Mouse (Mus musculus) fibroblast of lung, adult 2 months (primary cell): ENCODE measurements around the gene Mettl13.

Experiments used
- DNase-seq: peaks from one replicate; pipeline ENCODE4 v3.0.0-alpha.2; 2011; ENCODE audit warnings: low read depth

Gene Mettl13

GRCm38 (mm10) chr1:162532330-162532729 is 16.0 kb downstream of the Mettl13 start:
- DNase-seq, result no peak

- DNase-seq, result no peak
These were observed 16.8 kb downstream of the Mettl13 start for GRCm38 (mm10) chr1:162531584-162531983.

- DNase-seq, result no peak
These were observed 17.7 kb downstream of the Mettl13 start for GRCm38 (mm10) chr1:162530666-162531065.

DNA sequence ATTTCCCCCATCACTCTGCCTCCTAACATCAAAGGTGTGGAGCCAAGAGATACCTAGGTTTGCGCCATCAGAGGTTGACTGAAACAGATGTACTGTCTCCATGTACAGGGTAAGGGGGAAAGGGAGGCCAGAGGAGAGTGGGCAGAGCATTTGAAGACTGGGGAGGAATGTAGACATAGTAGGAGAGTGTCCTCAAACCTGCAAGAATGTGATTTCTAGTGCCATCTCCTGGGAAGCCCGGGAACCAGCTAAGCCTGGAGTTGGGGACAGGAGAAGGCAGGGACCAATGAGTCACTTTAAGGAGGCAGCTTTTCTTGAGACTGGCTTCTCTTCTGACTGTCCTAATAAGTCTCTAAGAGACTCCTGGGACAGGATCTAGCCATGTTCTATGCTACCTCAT is 18.7 kb downstream of the Mettl13 start:
- DNase-seq, result no peak

DNA sequence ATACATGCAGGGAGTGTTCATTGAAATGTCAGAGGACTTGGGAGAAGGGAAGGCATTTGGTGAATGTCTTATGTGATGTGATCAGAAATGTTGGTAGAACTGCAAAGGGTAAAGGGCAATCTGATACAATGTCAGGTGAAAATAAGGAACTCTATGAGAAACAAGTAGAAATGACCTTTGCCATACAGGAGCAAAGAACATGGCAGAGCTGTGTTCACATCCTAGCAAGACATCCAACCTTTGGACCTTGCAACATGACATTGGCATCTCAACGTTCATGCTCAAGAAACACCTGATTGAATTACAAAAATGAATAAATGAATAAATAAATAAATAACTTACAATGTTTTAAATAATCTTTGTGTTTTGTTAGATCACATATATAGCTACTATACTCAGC is 33.2 kb downstream of the Mettl13 start:
- DNase-seq, result no peak

GRCm38 (mm10) chr1:162510013-162510356 is 38.4 kb downstream of the Mettl13 start:
- no peak for DNase-seq

DNA sequence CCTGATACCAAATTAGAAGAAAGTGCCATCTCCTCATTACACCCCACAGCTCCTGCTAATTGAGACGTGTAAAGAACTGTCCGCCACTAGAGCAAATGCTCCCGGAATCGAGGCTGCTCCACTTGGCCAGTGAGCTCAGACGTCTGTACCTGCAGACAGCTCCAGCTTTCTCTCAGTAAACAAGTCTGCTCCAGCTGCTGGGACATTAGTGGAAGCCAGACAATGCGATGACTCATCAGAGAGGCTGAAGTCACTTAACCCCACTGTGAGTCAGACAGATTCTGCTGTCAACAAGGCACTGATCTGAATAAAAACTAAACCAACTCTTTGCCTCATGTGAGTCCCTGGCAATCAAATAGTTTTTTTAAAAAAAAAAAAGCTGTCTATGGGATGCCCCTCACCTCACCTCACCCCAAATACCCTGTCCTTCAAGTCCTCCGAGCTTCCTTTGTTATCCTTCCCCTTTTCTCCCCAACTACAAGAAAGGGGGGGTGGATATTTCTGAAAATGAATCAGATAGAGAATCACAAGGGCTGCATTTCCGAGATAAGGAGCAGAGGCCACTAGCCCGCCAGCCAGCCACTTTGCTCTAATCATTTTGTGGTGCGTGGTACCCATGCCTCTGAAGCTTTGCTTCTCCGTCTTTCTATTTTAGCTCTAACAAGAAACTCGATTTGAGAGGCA is 38.9 kb downstream of the Mettl13 start:
- peak; percentile 84 for DNase-seq

DNA sequence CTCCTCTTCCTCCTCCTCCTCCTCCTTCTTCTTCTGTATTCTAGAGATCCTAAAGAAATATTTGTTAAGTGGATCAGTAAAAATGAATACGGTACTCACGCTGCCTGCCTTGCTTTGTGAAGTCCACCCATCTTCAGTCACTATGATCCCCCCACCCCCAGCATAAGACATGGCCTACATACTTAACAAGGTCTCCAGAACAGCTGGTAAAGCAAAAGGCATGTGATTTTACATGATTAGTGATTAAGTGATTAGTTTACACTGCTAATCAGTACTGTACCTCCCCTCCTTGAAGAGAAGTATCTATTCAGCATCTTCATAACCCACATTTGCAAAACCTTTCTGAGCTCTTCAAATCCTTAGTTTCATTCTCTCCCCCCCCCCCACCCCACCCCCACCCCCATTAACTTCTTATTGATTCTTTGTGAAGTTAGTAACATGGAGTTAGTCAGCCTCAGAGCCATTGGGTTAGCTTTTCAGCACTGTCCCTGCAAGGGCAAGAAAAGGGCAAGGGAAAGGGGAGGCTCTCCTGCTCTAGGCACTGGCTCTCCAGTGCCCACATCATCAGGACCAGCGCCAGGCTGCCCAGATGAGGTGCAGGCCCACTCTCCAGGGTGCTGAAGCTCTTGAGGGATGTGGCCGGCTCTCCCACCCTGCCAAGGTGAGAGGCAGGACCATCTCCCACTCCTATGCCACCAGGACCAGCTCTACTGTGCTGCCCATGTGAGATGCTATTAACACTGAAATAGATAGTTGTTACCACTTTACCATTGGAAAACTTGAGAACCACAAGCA is 39.9 kb downstream of the Mettl13 start:
- no peak for DNase-seq

DNA sequence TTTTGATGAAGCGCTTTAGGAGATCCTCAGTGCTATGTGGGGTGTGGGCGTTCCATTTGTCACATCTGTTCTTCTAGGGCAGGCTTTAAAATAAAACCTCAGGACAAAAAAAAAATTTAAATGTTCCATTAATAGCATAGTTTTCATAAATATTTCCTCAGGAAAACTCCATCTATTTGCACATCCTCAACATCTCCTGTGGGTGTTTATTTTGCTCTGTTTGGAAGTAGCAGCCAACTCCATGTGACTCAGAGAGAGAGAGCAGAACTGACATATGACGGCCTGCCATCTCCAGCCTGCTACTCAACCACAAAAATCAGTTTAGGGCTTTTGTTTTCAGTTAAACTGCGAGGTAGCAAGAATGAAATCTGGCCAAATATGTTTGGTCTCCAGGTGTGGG is 41.8 kb downstream of the Mettl13 start:
- DNase-seq, result no peak

DNA sequence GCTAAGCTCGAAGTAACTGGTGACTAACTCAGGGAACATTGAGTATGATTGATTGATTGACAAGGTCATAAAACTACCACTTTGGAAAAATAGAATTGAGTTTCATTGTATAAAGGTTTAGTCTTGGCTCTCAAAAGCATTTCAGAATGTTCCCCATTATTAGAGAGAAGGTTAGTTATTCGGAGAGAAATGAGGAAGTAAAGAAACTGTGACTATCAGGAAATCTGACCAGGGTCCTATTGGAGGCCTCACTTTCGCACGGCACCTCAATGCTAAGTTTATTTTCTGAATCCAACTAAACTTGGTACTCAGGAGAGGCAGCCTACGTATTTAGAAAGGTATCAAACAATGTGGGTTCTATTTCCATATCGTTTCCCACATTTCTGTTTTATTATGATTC is 42.7 kb downstream of the Mettl13 start:
- no peak for DNase-seq
